Mouse (Mus musculus) myocyte (in vitro differentiated cells): ENCODE measurements at regions not wholly inside any gene's neighbourhood (a gene's known extent, or its start where the extent isn't known, plus 50 kb on each side); places are given as distances from the start of the nearest gene placed in this dataset.

Experiments used
- CEBPB ChIP-seq: IDR thresholded peaks from 2 replicates; pipeline ENCODE4 v1.6.1; 2011; ENCODE audit warnings: mild to moderate bottlenecking, moderate library complexity; ENCODE audit not compliant: poor library complexity, insufficient read depth, severe bottlenecking
- E2F4 ChIP-seq: IDR thresholded peaks from one replicate; pipeline ENCODE4 v1.6.1; 2011; ENCODE audit warnings: mild to moderate bottlenecking, control low read depth, moderate library complexity; ENCODE audit not compliant: insufficient read depth
- MAX ChIP-seq: IDR thresholded peaks from one replicate; pipeline ENCODE4 v1.6.1; 2011; ENCODE audit warnings: low read depth, mild to moderate bottlenecking, control low read depth
- MYOD1 ChIP-seq, 3 experiments: IDR thresholded peaks; one replicate each; pipeline ENCODE4 v1.6.1; 2011; ENCODE audit warnings: control low read depth in 2 of 3, low read depth in 2 of 3, mild to moderate bottlenecking in 2 of 3, moderate library complexity in 1 of 3; ENCODE audit not compliant: insufficient read length in 2 of 3, control insufficient read depth in 1 of 3
- MYOG ChIP-seq, 3 experiments: IDR thresholded peaks; one replicate each; pipeline ENCODE4 v1.6.1; 2011; ENCODE audit warnings: control low read depth in 2 of 3, low read depth in 2 of 3, mild to moderate bottlenecking in 2 of 3; ENCODE audit not compliant: insufficient read length in 2 of 3, control insufficient read depth in 1 of 3, insufficient read depth in 1 of 3
- POLR2A ChIP-seq: IDR thresholded peaks from one replicate; pipeline ENCODE4 v1.6.1; 2011; ENCODE audit warnings: low read depth, mild to moderate bottlenecking, control low read depth, moderate library complexity; ENCODE audit not compliant: insufficient read length
- POLR2AphosphoS2 ChIP-seq: IDR thresholded peaks from one replicate; pipeline ENCODE4 v1.6.1; 2011; ENCODE audit warnings: low read depth, control low read depth; ENCODE audit not compliant: insufficient read length
- REST ChIP-seq: IDR thresholded peaks from one replicate; pipeline ENCODE4 v1.6.1; 2011; ENCODE audit warnings: mild to moderate bottlenecking, control low read depth, moderate library complexity; ENCODE audit not compliant: insufficient read depth, insufficient read length
- SRF ChIP-seq: IDR thresholded peaks from one replicate; pipeline ENCODE4 v1.6.1; 2011; ENCODE audit warnings: low read depth; ENCODE audit not compliant: control insufficient read depth, insufficient read length
- TCF12 ChIP-seq: IDR thresholded peaks from one replicate; pipeline ENCODE4 v1.6.1; 2011; ENCODE audit warnings: mild to moderate bottlenecking, control low read depth; ENCODE audit not compliant: poor library complexity, insufficient read depth, severe bottlenecking
- TCF3 ChIP-seq: IDR thresholded peaks from one replicate; pipeline ENCODE4 v1.6.1; 2011; ENCODE audit warnings: low read depth, control low read depth; ENCODE audit not compliant: insufficient read length
- USF1 ChIP-seq: IDR thresholded peaks from one replicate; pipeline ENCODE4 v1.6.1; 2011; ENCODE audit warnings: low read depth, mild to moderate bottlenecking, control low read depth, moderate library complexity

GRCm38 (mm10) chr4:82101837-82102236 is 603.7 kb downstream of the Nfib start:
- TF ChIP-seq E2F4 = no peak
- no peak for TF ChIP-seq POLR2A
- no peak for TF ChIP-seq TCF12
- TF ChIP-seq MAX = no peak
- TF ChIP-seq USF1 = no peak
- peak in 1 of 3 experiments; percentile 47 for TF ChIP-seq MYOG (IDR thresholded peaks at IDR 0.05; ENCODE audit: control insufficient read depth in 1 of 3, insufficient read depth in 1 of 3, insufficient read length in 2 of 3, low read depth in 2 of 3)
- peak; percentile 33 to 80 (median 77) for TF ChIP-seq MYOD1 (IDR thresholded peaks at IDR 0.05; ENCODE audit: control insufficient read depth in 1 of 3, insufficient read length in 2 of 3, low read depth in 2 of 3)
- no peak for TF ChIP-seq POLR2AphosphoS2
- no peak for TF ChIP-seq CEBPB
- TF ChIP-seq REST = no peak
- no peak for TF ChIP-seq SRF
- TF ChIP-seq TCF3 = peak; percentile 31
